Mouse (Mus musculus): Measurements from ENCODE around the gene Fbxl19. TPM values are rescaled to one million over a fixed set of nuclear protein-coding genes. Genes with fewer than 3 reads are reported as not detected.
A peak's percentile ranks its signal among the peaks of the same experiment; 100 is the strongest.
"Not testable (repeated sequence)": the region's sequence is repeated elsewhere in the genome, so short reads cannot be mapped to it uniquely, and the experiment has no call there.

Gene Fbxl19
- polyA plus RNA-seq, 1 experiment from 2014 or later, result 5.3 TPM

DNA sequence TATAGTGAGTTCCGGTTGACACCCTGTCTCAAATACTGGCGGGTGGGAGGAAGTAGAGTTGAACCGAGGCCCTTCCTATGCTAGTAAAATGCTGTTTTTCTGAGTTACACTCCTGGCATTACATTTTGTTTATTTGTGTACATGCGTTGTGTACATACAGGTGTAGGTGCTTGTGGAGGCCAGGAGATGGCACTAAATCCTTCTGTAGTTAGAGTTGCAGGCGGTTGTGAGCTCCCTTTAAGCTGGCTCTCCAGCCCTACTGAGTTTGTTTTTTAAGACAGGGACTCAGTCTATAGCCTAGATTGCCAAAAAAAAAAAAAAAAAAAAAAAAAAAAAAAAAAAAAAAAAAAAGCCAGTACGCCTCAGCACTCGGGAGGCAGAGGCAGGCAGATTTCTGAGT, 16.4 kb upstream of the Fbxl19 start:
- H3K4me3 ChIP-seq (ENCODE audit: low read depth, low read length), result no peak overlapping the region
- no peaks in the 10 kb centered on the region for H3K4me1 ChIP-seq (ENCODE audit: insufficient read depth)
- H3K4me2 ChIP-seq, result no peak overlapping the region
- no peaks in the 10 kb centered on the region for H3K36me3 ChIP-seq (ENCODE audit: insufficient read depth)
- 0 out of 2 replicates have a peak, but pooled peaks have one; percentile 2 for TF ChIP-seq CTCF (IDR thresholded peaks at IDR 0.05; ENCODE audit: low read depth)
- no peaks in the 10 kb centered on the region for H3K9me3 ChIP-seq (ENCODE audit: low read depth, low read length)
- no peaks in the 10 kb centered on the region for H3K27me3 ChIP-seq (ENCODE audit: insufficient read depth, low read length)
- H3K9ac ChIP-seq, result no peak overlapping the region
- ATAC-seq (ENCODE audit: insufficient read depth), result no peak
- WGBS, result 73% methylated on average over 7 of the region's 7 CpGs
- no peak for DNase-seq
- no peak overlapping the region for H3K27ac ChIP-seq (ENCODE audit: low read depth)

DNA sequence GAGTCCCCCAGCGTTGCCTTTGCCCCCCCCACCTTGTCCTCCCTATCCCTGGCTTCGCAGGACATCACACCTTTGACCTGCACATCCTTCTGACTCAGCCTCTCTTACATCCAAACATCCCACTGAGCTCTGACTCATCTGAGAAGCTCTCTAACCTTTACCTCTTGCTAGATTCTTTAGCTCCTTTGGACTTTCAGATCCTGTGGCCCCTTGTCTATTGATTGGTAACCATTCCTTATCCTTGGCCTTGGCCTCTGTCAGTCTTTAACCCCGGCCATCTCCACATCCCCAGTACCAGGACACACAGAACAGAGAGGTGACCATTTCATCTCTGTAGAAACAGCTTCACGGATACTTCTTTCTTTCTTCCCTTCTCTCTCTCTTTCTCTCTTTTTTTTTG, 14.2 kb upstream of the Fbxl19 start:
- TF ChIP-seq CTCF (IDR thresholded peaks at IDR 0.05; ENCODE audit: low read depth), result no peak
- Histone ChIP-seq H3K36me3 (ENCODE audit: insufficient read depth) (no peaks in the 10 kb centered on the region), H3K9me3 (ENCODE audit: low read depth, low read length) (no peaks in the 10 kb centered on the region), H3K27ac (ENCODE audit: low read depth) (no peak overlapping the region), H3K4me3 (ENCODE audit: low read depth, low read length) (no peak overlapping the region), H3K4me2 (no peak overlapping the region), H3K9ac (no peak overlapping the region), H3K4me1 (ENCODE audit: insufficient read depth) (no peaks in the 10 kb centered on the region), H3K27me3 (ENCODE audit: insufficient read depth, low read length) (no peaks in the 10 kb centered on the region)
- ATAC-seq (ENCODE audit: insufficient read depth), result no peak
- 62% methylated on average over 4 of the region's 4 CpGs for WGBS
- no peak for DNase-seq

DNA sequence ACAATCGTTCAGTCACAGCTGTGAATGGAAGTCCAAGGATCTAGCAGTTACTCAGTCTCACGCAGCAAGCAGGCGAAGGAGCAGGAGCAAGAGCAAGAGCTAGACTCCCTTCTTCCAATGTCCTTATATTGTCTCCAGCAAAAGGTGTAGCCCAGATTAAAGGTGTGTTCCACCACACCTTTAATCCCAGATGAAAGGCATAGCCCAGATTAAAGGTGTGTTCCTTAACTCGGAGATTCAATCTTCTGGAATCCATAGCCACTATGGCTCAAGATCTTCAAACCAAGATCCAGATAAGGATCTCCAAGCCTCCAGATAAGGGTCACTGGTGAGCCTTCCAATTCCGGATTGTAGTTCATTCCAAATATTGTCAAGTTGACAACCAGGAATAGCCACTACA, 12.3 kb upstream of the Fbxl19 start, which contains the start of gene Ctf2:
TSS of gene Ctf2 (minus strand) at position 101 of the 400 bp plus-strand sequence.
- not testable (repeated sequence) for H3K9ac ChIP-seq; DNase-seq; H3K9me3 ChIP-seq (ENCODE audit: low read depth, low read length); H3K27ac ChIP-seq (ENCODE audit: low read depth); H3K4me3 ChIP-seq (ENCODE audit: low read depth, low read length); ATAC-seq (ENCODE audit: insufficient read depth); H3K27me3 ChIP-seq (ENCODE audit: insufficient read depth, low read length); H3K4me1 ChIP-seq (ENCODE audit: insufficient read depth); H3K4me2 ChIP-seq; H3K36me3 ChIP-seq (ENCODE audit: insufficient read depth)
- WGBS, result no CpG with 5 or more reads among the region's 5 CpGs

DNA sequence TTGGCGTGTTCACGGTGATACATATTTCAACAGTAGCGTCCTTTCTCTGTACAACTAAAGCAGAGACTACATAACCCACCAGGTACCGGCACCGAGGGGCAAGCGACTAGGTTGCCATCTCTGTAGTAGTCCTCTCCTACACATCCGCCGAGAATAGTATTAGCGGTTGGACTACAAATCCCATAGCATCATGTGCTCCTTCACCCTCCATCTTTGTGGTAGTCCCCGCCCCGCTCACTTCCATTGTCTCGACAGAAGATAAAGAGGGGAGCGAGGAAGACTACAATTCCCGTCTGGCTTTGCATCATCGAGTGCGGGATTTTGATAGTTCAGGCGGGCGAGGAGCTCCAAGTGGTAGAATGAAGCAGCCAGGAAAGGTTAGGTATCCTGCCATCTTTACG, 908 bp downstream of the Fbxl19 start:
- H3K4me1 ChIP-seq (ENCODE audit: insufficient read depth), result peaks cover 8% of the 10 kb centered on the region; the same call in 1 of the 2 replicates
- no peaks in the 10 kb centered on the region for H3K9me3 ChIP-seq (ENCODE audit: low read depth, low read length)
- peak overlapping the region; percentile 86 for H3K4me2 ChIP-seq
- DNase-seq (peak; percentile 97), ATAC-seq (ENCODE audit: insufficient read depth) (peak; percentile 85)
- peaks cover 26% of the 10 kb centered on the region for H3K36me3 ChIP-seq (ENCODE audit: insufficient read depth)
- H3K9ac ChIP-seq, result peak overlapping the region; percentile 61
- TF ChIP-seq CTCF (IDR thresholded peaks at IDR 0.05; ENCODE audit: low read depth), result no peak
- peak overlapping the region; percentile 86 for H3K27ac ChIP-seq (ENCODE audit: low read depth)
- H3K27me3 ChIP-seq (ENCODE audit: insufficient read depth, low read length), result no peaks in the 10 kb centered on the region
- WGBS, result under 1% methylated on average over 19 of the region's 19 CpGs
- peak overlapping the region; percentile 67 for H3K4me3 ChIP-seq (ENCODE audit: low read depth, low read length)

DNA sequence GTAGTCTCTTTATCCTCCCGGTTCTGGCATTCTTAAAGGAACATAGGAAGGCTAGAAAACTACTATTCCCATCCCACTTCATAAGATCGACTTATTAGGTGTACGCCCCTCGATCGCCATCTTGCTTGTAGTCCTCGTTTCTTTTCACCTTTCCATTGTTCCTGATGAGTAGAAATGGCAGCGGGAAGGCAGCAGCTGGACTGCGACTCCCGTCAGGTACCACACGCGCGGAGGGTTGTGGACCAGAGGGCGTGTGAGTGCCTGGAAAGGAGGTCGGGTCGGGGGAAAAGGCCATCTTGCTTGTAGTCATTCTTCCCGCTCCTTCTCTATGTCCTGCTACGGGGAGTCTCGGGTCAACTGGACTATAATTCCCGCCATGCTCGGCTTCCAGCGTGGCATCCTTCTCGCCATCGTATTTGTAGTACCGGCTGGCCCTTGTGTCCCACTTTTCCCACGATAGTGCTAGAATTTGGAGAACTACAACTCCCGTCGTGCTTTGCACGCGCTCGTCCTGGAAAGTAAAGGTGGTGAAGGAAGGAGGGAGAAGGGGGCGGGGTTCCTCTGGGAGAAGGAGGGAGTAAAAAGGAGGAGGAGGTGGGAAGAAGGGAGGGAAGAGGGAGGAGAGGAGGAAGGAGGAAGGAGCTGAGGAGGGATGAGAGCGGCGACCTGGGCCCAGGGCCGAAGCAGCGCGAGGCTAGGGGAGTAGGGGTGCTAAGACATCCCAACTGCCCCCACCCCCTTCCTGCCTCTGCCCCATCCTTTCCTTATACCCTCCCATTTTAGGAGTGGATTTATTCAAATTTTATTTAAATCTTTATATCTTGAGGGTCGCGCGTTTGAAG, 1.5 kb downstream of the Fbxl19 start:
- DNase-seq, result peak; percentile 98
- under 1% methylated on average over 39 of the region's 39 CpGs for WGBS
- TF ChIP-seq CTCF (IDR thresholded peaks at IDR 0.05; ENCODE audit: low read depth), result no peak
- Histone ChIP-seq H3K4me3 (ENCODE audit: low read depth, low read length) (peak overlapping the region; percentile 67), H3K4me2 (peak overlapping the region; percentile 86), H3K9ac (peak overlapping the region; percentile 80), H3K27me3 (ENCODE audit: insufficient read depth, low read length) (no peaks in the 10 kb centered on the region), H3K36me3 (ENCODE audit: insufficient read depth) (peaks cover 32% of the 10 kb centered on the region), H3K9me3 (ENCODE audit: low read depth, low read length) (no peaks in the 10 kb centered on the region), H3K27ac (ENCODE audit: low read depth) (peak overlapping the region; percentile 86), H3K4me1 (ENCODE audit: insufficient read depth) (peaks cover 8% of the 10 kb centered on the region; the same call in 1 of the 2 replicates)
- ATAC-seq (ENCODE audit: insufficient read depth), result peak; percentile 86

DNA sequence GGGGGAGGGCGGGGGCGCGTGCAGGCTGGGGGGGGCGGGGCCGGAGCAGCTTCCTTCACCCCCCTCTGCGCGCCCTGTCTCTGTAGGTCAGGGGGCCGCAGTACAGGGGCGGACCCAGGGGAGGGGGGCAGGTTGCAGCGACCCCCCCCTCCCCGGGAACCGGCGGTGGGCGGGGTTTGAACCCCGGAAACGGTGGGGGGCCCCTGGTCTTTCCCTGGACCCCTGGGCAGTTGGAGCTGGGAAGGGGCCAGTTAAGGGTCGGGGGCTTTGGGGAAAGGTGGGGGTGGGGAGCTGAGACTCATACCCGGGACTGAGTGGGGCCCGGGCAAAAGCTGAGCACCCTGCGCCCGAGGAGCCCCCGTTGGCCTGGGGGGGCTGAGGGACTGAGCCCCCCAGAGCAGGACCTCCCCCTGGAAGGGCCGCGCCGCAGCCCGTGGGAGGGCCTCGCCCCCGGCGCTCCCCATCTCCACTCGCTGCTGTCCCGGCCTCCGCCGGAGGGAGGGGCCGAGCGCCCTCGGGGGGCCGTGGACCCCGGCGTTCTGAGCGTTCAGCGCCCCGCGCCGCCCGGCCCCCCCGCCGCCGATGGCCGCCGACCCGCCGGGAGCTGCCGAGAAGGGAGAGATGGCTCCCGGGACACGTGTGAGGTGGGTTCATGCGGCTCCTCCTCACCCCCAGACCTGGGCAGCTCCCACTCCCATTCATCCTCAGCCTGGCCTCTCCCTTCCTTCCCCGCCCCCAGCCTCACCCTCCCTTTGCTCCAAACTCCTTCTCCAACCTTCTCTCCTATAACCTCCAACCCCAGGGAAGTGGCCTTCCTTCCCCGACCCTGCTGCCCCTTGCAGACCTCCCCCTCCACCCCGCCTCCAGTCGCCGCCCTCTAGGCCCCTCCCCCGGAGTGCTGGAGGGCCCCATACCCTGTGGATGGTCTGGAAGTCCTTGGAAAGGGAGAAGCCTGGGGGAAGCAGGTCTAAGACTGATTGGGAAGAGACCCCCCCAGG, 2.5 kb downstream of the Fbxl19 start:
- WGBS, result under 1% methylated on average over 49 of the region's 62 CpGs
- no peak for TF ChIP-seq CTCF (IDR thresholded peaks at IDR 0.05; ENCODE audit: low read depth)
- peak overlapping the region; percentile 67 for H3K4me3 ChIP-seq (ENCODE audit: low read depth, low read length)
- H3K9ac ChIP-seq, result peak overlapping the region; percentile 80
- H3K36me3 ChIP-seq (ENCODE audit: insufficient read depth), result peaks cover 41% of the 10 kb centered on the region
- H3K27ac ChIP-seq (ENCODE audit: low read depth), result peak overlapping the region; percentile 86
- ATAC-seq (ENCODE audit: insufficient read depth) (peak; percentile 5), DNase-seq (peak; percentile 60)
- H3K4me1 ChIP-seq (ENCODE audit: insufficient read depth), result peaks cover 8% of the 10 kb centered on the region; the same call in 1 of the 2 replicates
- H3K4me2 ChIP-seq, result peak overlapping the region; percentile 86
- H3K27me3 ChIP-seq (ENCODE audit: insufficient read depth, low read length), result no peaks in the 10 kb centered on the region
- no peaks in the 10 kb centered on the region for H3K9me3 ChIP-seq (ENCODE audit: low read depth, low read length)

All from lung, embryonic 14.5 days (tissue).